Mouse (Mus musculus) c-Kit-positive CD71-negative TER-119-negative erythroid progenitor cells, embryonic 14.5 days (primary cell): ENCODE measurements around the gene Ikzf1.

Experiments used
- DNase-seq: peaks from one replicate; pipeline ENCODE4 v3.0.0-alpha.2; 2013; ENCODE audit warnings: low read depth

The Ikzf1 gene

GRCm38 (mm10) chr11:11725252-11725875 is 40.6 kb downstream of the Ikzf1 start:
- no peak for DNase-seq

GRCm38 (mm10) chr11:11725876-11726525 is 41.2 kb downstream of the Ikzf1 start:
- DNase-seq = no peak

GRCm38 (mm10) chr11:11726807-11727276 is 42.0 kb downstream of the Ikzf1 start:
- no peak for DNase-seq

- no peak for DNase-seq
Observed at GRCm38 (mm10) chr11:11727936-11728556, 43.2 kb downstream of the Ikzf1 start.

GRCm38 (mm10) chr11:11729216-11729615 is 44.4 kb downstream of the Ikzf1 start:
- no peak for DNase-seq

- no peak for DNase-seq
Observed at GRCm38 (mm10) chr11:11730062-11730461, 45.3 kb downstream of the Ikzf1 start.

- DNase-seq = no peak
Observed at GRCm38 (mm10) chr11:11731727-11732126, 46.9 kb downstream of the Ikzf1 start.

GRCm38 (mm10) chr11:11732972-11733770 is 48.4 kb downstream of the Ikzf1 start:
- no peak for DNase-seq

- DNase-seq = no peak
Observed at GRCm38 (mm10) chr11:11735155-11735554, 50.4 kb downstream of the Ikzf1 start.

GRCm38 (mm10) chr11:11736948-11737347 is 52.1 kb downstream of the Ikzf1 start:
- DNase-seq = no peak

GRCm38 (mm10) chr11:11737562-11737961 is 52.8 kb downstream of the Ikzf1 start:
- no peak for DNase-seq

- no peak for DNase-seq
Observed at GRCm38 (mm10) chr11:11739054-11739453, 54.3 kb downstream of the Ikzf1 start.

GRCm38 (mm10) chr11:11740603-11741002 is 55.8 kb downstream of the Ikzf1 start:
- DNase-seq = no peak

- DNase-seq = no peak
Observed at GRCm38 (mm10) chr11:11741574-11741973, 56.8 kb downstream of the Ikzf1 start.

- DNase-seq = peak; percentile 75
Observed at GRCm38 (mm10) chr11:11742626-11743025, 57.8 kb downstream of the Ikzf1 start.

GRCm38 (mm10) chr11:11744222-11744621 is 59.4 kb downstream of the Ikzf1 start:
- DNase-seq = no peak

GRCm38 (mm10) chr11:11751091-11751490 is 66.3 kb downstream of the Ikzf1 start:
- no peak for DNase-seq

GRCm38 (mm10) chr11:11752859-11753258 is 68.1 kb downstream of the Ikzf1 start:
- no peak for DNase-seq

GRCm38 (mm10) chr11:11758121-11758520 is 73.3 kb downstream of the Ikzf1 start:
- DNase-seq = no peak

- DNase-seq = no peak
Observed at GRCm38 (mm10) chr11:11758883-11759282, 74.1 kb downstream of the Ikzf1 start.

- peak; percentile 39 for DNase-seq
Observed at GRCm38 (mm10) chr11:11763211-11763666, 78.4 kb downstream of the Ikzf1 start.

GRCm38 (mm10) chr11:11765414-11765813 is 80.6 kb downstream of the Ikzf1 start:
- DNase-seq = no peak
